Mouse (Mus musculus) heart, postnatal 0 days (tissue): Measurements from ENCODE around the gene Mia2.

Experiments used
- CTCF ChIP-seq: IDR thresholded peaks from 2 replicates; pipeline ENCODE4 v1.5.1; 2016; ENCODE audit warnings: antibody characterized with exemption, control low read depth, low read depth
- EP300 ChIP-seq: IDR thresholded peaks from 2 replicates; pipeline ENCODE4 v1.6.1; 2016; ENCODE audit warnings: antibody characterized with exemption, low read depth

DNA sequence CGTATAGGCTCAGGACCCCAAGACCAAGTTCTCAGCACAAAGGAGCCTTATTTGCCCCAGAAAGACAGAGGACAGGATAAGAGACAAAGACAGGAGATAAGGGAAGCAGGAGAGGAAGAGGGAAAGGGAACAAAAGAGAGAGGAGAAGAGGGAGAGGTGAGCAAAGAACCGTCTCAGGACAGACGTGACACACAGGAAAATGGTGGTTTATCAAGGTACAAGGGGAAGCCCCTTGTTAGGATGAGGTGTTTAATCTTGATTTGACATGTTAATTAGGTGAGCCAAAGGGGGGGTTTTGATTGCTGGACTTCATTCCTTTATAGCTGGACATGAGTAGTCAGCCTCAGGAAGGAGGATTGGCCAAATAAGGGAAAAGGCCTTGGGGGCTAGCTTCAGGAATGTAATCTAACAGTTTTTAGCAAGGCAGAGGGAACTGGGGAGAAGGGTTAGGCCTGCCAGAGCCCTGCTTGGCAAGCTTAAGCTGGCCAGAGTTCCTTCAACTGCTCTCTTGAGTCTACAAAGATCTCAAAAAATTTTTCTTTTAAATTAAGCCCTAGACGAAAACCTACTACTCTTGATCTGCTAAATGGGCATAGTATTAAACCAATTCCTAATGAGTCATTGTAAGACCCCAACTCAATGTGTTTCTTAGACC is 40.3 kb upstream of the Mia2 start:
- no peak for TF ChIP-seq CTCF
- TF ChIP-seq EP300 = no peak
